ENCODE assay signal across 15 mouse cellular contexts in genomic region chr5:151275986-151276385, GRCm38 (mm10). TPM values are rescaled to one million over a fixed set of nuclear protein-coding genes. Genes with fewer than 3 reads are reported as not detected.
"Had no signal": no experiment of that assay in that cellular context is flagged by ENCODE, and none has a peak within 500 bp of the region (broad histone marks: within the 10 kb centered on the region; RNA-seq: fewer than 3 reads in every experiment).

No protein-coding gene starts in this region.

- DNase-seq: left cerebral cortex, postnatal 4 days; liver; liver, embryonic 13.5 days; liver, postnatal 0 days; lung, adult 18-20 months; lung, adult 2 months; lung, embryonic 14.5 days; lung, postnatal 10 days; lung, postnatal 14 days; lung, postnatal 36 days; lung, postnatal 4 days; midbrain, embryonic 14.5 days had no signal

RNA-seq across cellular contexts. Expression of gene Stard13, which starts 42.4 kb away (rescaled TPM):
- total RNA-seq: megakaryocyte progenitor cell, adult 5-6 weeks; megakaryocyte-erythroid progenitor cell, adult 5-6 weeks; monocyte, adult 5-6 weeks had no signal
